Mouse (Mus musculus): ENCODE data around the gene Pdha2.

- no peak for TF ChIP-seq ZNF384 (IDR thresholded peaks at IDR 0.05; ENCODE audit: low read depth, low read length)
- no peak for TF ChIP-seq HCFC1 (IDR thresholded peaks at IDR 0.05; ENCODE audit: borderline replicate concordance, insufficient read depth, low read length)
- no peak for TF ChIP-seq ZC3H11A (IDR thresholded peaks at IDR 0.05; ENCODE audit: borderline replicate concordance, low read depth, low read length)
These were observed at the start of gene Pdha2 for GRCm38 (mm10) chr3:141212255-141212654.

Measured in ES-E14 (cell line).